Mouse (Mus musculus): Measurements from ENCODE around the gene Ydjc. TPM values are rescaled to one million over a fixed set of nuclear protein-coding genes. Genes with fewer than 3 reads are reported as not detected.

Gene Ydjc
- polyA plus RNA-seq (2015; fragmentation: Nextera tagmentation; extraction: Ambion mirVana) = 31.1 and 39.7 TPM in 2 replicates

DNA sequence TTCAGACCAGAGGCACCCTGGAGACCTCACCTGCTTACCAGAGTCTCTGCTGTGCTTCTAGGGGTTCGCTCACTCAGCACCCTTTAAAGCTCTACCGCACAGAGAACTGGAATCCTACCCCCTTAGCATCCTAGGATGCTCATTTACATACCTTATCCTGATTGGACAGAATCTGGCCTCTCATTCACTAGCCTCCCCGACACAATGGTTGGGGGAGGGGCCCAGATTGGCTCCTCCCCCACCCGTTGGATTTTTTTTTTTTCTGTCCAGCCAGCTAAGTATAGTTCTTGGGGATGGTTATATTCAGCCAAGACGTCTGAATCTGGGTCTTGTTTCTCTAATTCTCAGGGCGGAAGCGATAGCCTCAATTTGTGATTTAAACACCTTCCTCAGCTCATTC is at the start of gene Ydjc:
Gene Ydjc (plus strand): TSS at position 283 of the 400 bp plus-strand sequence.
- Histone ChIP-seq H3K4me3 (no peak within 1 kb of the TSS), H3K4me1 (replicated peaks) (peaks cover 17% of the 10 kb centered on the region), H3K36me3 (no peaks in the 10 kb centered on the region), H3K27ac (replicated peaks) (no peak within 1 kb of the TSS), H3K9ac (no peak within 1 kb of the TSS), H3K27me3 (peaks cover 7% of the 10 kb centered on the region), H3K9me3 (no peaks in the 10 kb centered on the region), H3K4me2 (no peak within 1 kb of the TSS)
- ATAC-seq (ENCODE audit: low read depth) = no peak
- 18% methylated on average over 7 of the region's 7 CpGs for WGBS

DNA sequence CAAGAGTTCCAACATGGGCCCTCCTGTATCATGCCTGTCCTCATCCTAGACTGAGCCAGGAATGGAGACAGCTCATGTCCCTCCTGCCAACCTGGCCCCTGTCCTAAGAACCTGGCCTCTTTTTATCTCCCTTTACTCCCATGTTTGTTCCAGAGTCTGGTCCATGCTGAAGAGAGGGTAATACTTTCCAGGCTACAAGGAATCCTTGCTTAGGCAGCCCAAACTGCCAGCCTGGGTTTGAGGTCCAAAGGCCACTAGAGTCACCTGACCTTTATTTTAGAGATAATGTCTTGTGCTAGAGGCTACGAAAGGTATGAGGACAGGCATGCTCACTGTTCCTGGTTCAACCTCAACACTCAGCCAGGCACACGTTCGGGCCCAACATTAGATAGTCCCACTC is 47.5 kb upstream of the Ydjc start:
- no peak for ATAC-seq (ENCODE audit: low read depth)
- Histone ChIP-seq H3K4me3 (no peak overlapping the region), H3K27me3 (no peaks in the 10 kb centered on the region), H3K27ac (replicated peaks) (no peak overlapping the region), H3K4me2 (no peak overlapping the region), H3K9me3 (no peaks in the 10 kb centered on the region), H3K4me1 (replicated peaks) (no peaks in the 10 kb centered on the region), H3K36me3 (peaks cover 98% of the 10 kb centered on the region), H3K9ac (no peak overlapping the region)
- WGBS = 98% methylated on average over 3 of the region's 3 CpGs

GRCm38 (mm10) chr16:17102630-17103220 is 41.7 kb upstream of the Ydjc start:
- H3K4me2 ChIP-seq = no peak overlapping the region
- H3K4me1 ChIP-seq (replicated peaks) = peaks cover 12% of the 10 kb centered on the region; the same call in 1 of the 2 replicates
- no peak overlapping the region for H3K9ac ChIP-seq
- peaks cover 92% of the 10 kb centered on the region for H3K36me3 ChIP-seq
- ATAC-seq (ENCODE audit: low read depth) = peak; percentile 51; the same call in 1 of the 2 replicates
- no peak overlapping the region for H3K27ac ChIP-seq (replicated peaks)
- no peaks in the 10 kb centered on the region for H3K27me3 ChIP-seq
- no peaks in the 10 kb centered on the region for H3K9me3 ChIP-seq
- WGBS = 72% methylated on average over 7 of the region's 7 CpGs
- H3K4me3 ChIP-seq = no peak overlapping the region

DNA sequence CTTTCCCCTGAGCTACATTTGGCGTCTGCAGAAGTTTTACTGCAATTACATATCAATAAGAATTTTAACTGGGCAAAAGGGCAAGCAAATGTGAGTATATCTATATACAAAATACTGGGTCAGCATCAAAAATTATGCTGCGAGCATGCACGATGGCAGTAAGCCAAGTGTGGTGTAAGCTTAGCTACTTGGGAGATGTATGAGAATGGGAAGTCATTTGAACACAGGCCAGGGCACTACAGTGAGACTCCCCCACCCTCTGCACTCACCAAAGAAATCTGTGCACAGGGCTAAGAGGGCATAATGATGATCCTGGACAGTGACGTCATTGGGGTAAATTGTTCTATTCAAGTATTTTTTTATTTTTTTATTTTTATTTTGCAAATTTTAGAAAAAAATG is 39.8 kb upstream of the Ydjc start:
- peaks cover 80% of the 10 kb centered on the region for H3K36me3 ChIP-seq
- H3K9ac ChIP-seq = no peak overlapping the region
- no peaks in the 10 kb centered on the region for H3K27me3 ChIP-seq
- no peak overlapping the region for H3K27ac ChIP-seq (replicated peaks)
- H3K4me3 ChIP-seq = no peak overlapping the region
- ATAC-seq (ENCODE audit: low read depth) = no peak
- H3K4me2 ChIP-seq = no peak overlapping the region
- no peaks in the 10 kb centered on the region for H3K9me3 ChIP-seq
- H3K4me1 ChIP-seq (replicated peaks) = peaks cover 14% of the 10 kb centered on the region
- WGBS = 91% methylated on average over 4 of the region's 4 CpGs

DNA sequence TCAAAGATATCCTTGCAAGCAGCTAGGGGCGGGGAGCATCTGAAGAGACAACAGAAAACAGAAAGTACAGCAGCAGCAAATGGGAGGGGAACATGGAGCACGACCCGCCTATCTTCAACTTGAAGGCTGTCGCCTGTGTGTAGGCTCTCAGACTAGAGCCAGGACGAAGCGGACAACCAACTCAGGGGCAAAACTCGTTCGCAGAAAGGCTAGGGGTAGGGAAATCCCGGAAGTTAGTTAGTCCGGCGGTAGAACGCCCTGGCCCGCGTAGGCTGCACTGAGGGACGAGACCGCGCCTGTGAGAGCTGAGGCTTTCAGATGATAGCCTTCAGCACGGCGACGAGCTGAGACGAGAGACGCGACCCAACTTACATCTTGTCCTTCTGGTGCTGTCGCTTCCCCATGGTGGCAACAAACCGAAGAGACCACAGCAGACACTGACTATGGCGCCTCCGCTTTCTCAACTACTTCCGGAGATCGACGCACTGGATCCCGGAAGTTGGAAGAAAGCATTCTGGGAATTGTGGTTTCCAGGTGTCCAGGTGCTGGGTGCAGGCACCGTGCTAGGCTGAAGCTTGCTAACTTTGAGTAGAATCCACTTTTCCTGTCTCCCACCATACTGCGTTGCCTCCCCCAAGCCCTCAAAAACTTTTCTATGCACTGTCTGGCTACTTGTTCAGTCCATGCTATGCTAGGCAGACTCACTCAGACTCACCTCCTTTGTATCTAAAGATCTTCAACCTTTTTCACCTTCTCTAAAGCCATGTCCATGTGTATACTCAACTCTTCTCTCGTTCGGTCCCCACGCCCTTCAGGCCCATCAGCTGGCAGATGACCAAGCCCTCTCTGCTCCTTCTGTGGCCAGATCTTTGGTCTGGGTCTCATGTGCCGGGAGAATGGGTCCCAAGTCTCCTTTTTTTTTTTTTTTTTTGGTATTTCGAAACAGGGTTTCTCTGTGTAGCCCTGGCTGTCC is 33.4 kb upstream of the Ydjc start, which contains the start of gene Ppil2:
Gene Ppil2 (minus strand): TSS at position 487 of the 973 bp plus-strand sequence.
- Histone ChIP-seq H3K4me1 (replicated peaks) (peaks cover 13% of the 10 kb centered on the region), H3K9me3 (no peaks in the 10 kb centered on the region), H3K4me3 (peak within 1 kb of the TSS; percentile 86), H3K27me3 (no peaks in the 10 kb centered on the region), H3K27ac (replicated peaks) (peak within 1 kb of the TSS; percentile 66), H3K4me2 (peak within 1 kb of the TSS; percentile 70), H3K9ac (peak within 1 kb of the TSS; percentile 79), H3K36me3 (peaks cover 35% of the 10 kb centered on the region)
- ATAC-seq (ENCODE audit: low read depth) = peak; percentile 83
- WGBS = 8% methylated on average over 37 of the region's 38 CpGs

GRCm38 (mm10) chr16:17117309-17117799 is 27.1 kb upstream of the Ydjc start:
- peaks cover 15% of the 10 kb centered on the region for H3K4me1 ChIP-seq (replicated peaks)
- H3K4me2 ChIP-seq = no peak overlapping the region
- no peaks in the 10 kb centered on the region for H3K9me3 ChIP-seq
- H3K27ac ChIP-seq (replicated peaks) = no peak overlapping the region
- no peaks in the 10 kb centered on the region for H3K27me3 ChIP-seq
- H3K4me3 ChIP-seq = no peak overlapping the region
- no peak for ATAC-seq (ENCODE audit: low read depth)
- 85% methylated on average over 5 of the region's 5 CpGs for WGBS
- no peak overlapping the region for H3K9ac ChIP-seq
- peaks cover 26% of the 10 kb centered on the region for H3K36me3 ChIP-seq

GRCm38 (mm10) chr16:17121569-17121968 is 22.9 kb upstream of the Ydjc start:
- H3K9me3 ChIP-seq = no peaks in the 10 kb centered on the region
- 57% methylated on average over 14 of the region's 14 CpGs for WGBS
- H3K36me3 ChIP-seq = peaks cover 10% of the 10 kb centered on the region; the same call in 1 of the 2 replicates
- no peak overlapping the region for H3K27ac ChIP-seq (replicated peaks)
- H3K4me3 ChIP-seq = peak overlapping the region; percentile 9; the same call in 1 of the 2 replicates
- no peaks in the 10 kb centered on the region for H3K27me3 ChIP-seq
- H3K9ac ChIP-seq = peak overlapping the region; percentile 22; the same call in 1 of the 2 replicates
- H3K4me2 ChIP-seq = peak overlapping the region; percentile 33
- no peak for ATAC-seq (ENCODE audit: low read depth)
- H3K4me1 ChIP-seq (replicated peaks) = peaks cover 45% of the 10 kb centered on the region

GRCm38 (mm10) chr16:17124119-17124870 is 20.1 kb upstream of the Ydjc start:
- no peaks in the 10 kb centered on the region for H3K9me3 ChIP-seq
- H3K4me2 ChIP-seq = peak overlapping the region; percentile 82
- WGBS = 3% methylated on average over 22 of the region's 22 CpGs
- H3K27ac ChIP-seq (replicated peaks) = peak overlapping the region; percentile 35
- peak overlapping the region; percentile 73 for H3K9ac ChIP-seq
- H3K4me1 ChIP-seq (replicated peaks) = peaks cover 45% of the 10 kb centered on the region
- no peaks in the 10 kb centered on the region for H3K36me3 ChIP-seq
- peak overlapping the region; percentile 49 for H3K4me3 ChIP-seq
- ATAC-seq (ENCODE audit: low read depth) = peak; percentile 40
- no peaks in the 10 kb centered on the region for H3K27me3 ChIP-seq

GRCm38 (mm10) chr16:17124871-17125520 is 19.4 kb upstream of the Ydjc start, which contains the start of gene 2610318N02Rik:
TSS of gene 2610318N02Rik (minus strand) at chr16:17125167.
- WGBS = under 1% methylated on average over 25 of the region's 25 CpGs
- peak within 1 kb of the TSS; percentile 82 for H3K4me2 ChIP-seq
- peaks cover 45% of the 10 kb centered on the region for H3K4me1 ChIP-seq (replicated peaks)
- ATAC-seq (ENCODE audit: low read depth) = peak; percentile 92
- H3K27ac ChIP-seq (replicated peaks) = peak within 1 kb of the TSS; percentile 35
- H3K9ac ChIP-seq = peak within 1 kb of the TSS; percentile 73
- H3K4me3 ChIP-seq = peak within 1 kb of the TSS; percentile 49
- no peaks in the 10 kb centered on the region for H3K36me3 ChIP-seq
- H3K9me3 ChIP-seq = no peaks in the 10 kb centered on the region
- no peaks in the 10 kb centered on the region for H3K27me3 ChIP-seq

GRCm38 (mm10) chr16:17127292-17127691 is 17.1 kb upstream of the Ydjc start:
- Histone ChIP-seq H3K4me3 (no peak overlapping the region), H3K9ac (no peak overlapping the region), H3K27ac (replicated peaks) (no peak overlapping the region), H3K9me3 (no peaks in the 10 kb centered on the region), H3K27me3 (no peaks in the 10 kb centered on the region), H3K4me2 (no peak overlapping the region), H3K4me1 (replicated peaks) (peaks cover 46% of the 10 kb centered on the region), H3K36me3 (no peaks in the 10 kb centered on the region)
- WGBS = 96% methylated on average over 1 of the region's 1 CpGs
- ATAC-seq (ENCODE audit: low read depth) = no peak

Data from neural tube, embryonic 13.5 days (tissue).